Mouse (Mus musculus): ENCODE results near the gene Tmed4. TPM values are rescaled to one million over a fixed set of nuclear protein-coding genes. Genes with fewer than 3 reads are reported as not detected.

Gene Tmed4
- polyA plus RNA-seq, 1 experiment, result 33.8 TPM

GRCm38 (mm10) chr11:6252824-6253223, 21.8 kb downstream of the Tmed4 start:
- no peak for TF ChIP-seq FLI1 (IDR thresholded peaks at IDR 0.05; ENCODE audit: low read length)
- TF ChIP-seq GATA1 (IDR thresholded peaks at IDR 0.05; ENCODE audit: borderline replicate concordance, low read length), result no peak
- no peak overlapping the region for H3K4me3 ChIP-seq (replicated peaks)
- H3K27me3 ChIP-seq (replicated peaks), result peaks cover 12% of the 10 kb centered on the region
- peaks cover 14% of the 10 kb centered on the region for H3K36me3 ChIP-seq (replicated peaks; ENCODE audit: low read length)
- no peaks in the 10 kb centered on the region for H3K9me3 ChIP-seq
- H3K4me1 ChIP-seq, result peaks cover 6% of the 10 kb centered on the region; the same call in 1 of the 2 replicates

- no peak for TF ChIP-seq FLI1 (IDR thresholded peaks at IDR 0.05; ENCODE audit: low read length)
- TF ChIP-seq GATA1 (IDR thresholded peaks at IDR 0.05; ENCODE audit: borderline replicate concordance, low read length), result no peak
- peaks cover 12% of the 10 kb centered on the region for H3K27me3 ChIP-seq (replicated peaks)
Measured at GRCm38 (mm10) chr11:6252248-6252647, 22.4 kb downstream of the Tmed4 start.

GRCm38 (mm10) chr11:6244707-6245106, 30.0 kb downstream of the Tmed4 start:
- Histone ChIP-seq H3K36me3 (replicated peaks; ENCODE audit: low read length) (no peaks in the 10 kb centered on the region), H3K4me1 (no peaks in the 10 kb centered on the region), H3K27me3 (replicated peaks) (no peaks in the 10 kb centered on the region), H3K9me3 (peaks cover 19% of the 10 kb centered on the region), H3K4me3 (replicated peaks) (no peak overlapping the region)
- TF ChIP-seq FLI1 (IDR thresholded peaks at IDR 0.05; ENCODE audit: low read length) (no peak), GATA1 (IDR thresholded peaks at IDR 0.05; ENCODE audit: borderline replicate concordance, low read length) (no peak)

More at GRCm38 (mm10) chr11:6252248-6252647, 22.4 kb downstream of the Tmed4 start:
- Histone ChIP-seq H3K9me3 (no peaks in the 10 kb centered on the region), H3K4me3 (replicated peaks) (no peak overlapping the region), H3K4me1 (peaks cover 6% of the 10 kb centered on the region; the same call in 1 of the 2 replicates), H3K36me3 (replicated peaks; ENCODE audit: low read length) (peaks cover 9% of the 10 kb centered on the region)

GRCm38 (mm10) chr11:6233025-6233424, 41.6 kb downstream of the Tmed4 start:
- Histone ChIP-seq H3K9me3 (peaks cover 31% of the 10 kb centered on the region), H3K27me3 (replicated peaks) (peaks cover 12% of the 10 kb centered on the region), H3K4me3 (replicated peaks) (no peak overlapping the region), H3K36me3 (replicated peaks; ENCODE audit: low read length) (no peaks in the 10 kb centered on the region), H3K4me1 (no peaks in the 10 kb centered on the region; the same call in 1 of the 2 replicates)
- TF ChIP-seq GATA1 (IDR thresholded peaks at IDR 0.05; ENCODE audit: borderline replicate concordance, low read length), result no peak

GRCm38 (mm10) chr11:6230012-6230411, 44.7 kb downstream of the Tmed4 start, which contains the start of gene Npc1l1:
Gene Npc1l1, minus strand, starts transcription at chr11:6230143.
- TF ChIP-seq FLI1 (IDR thresholded peaks at IDR 0.05; ENCODE audit: low read length) (no peak), GATA1 (IDR thresholded peaks at IDR 0.05; ENCODE audit: borderline replicate concordance, low read length) (no peak)
- H3K4me1 ChIP-seq, result peaks cover 5% of the 10 kb centered on the region
- H3K27me3 ChIP-seq (replicated peaks), result peaks cover 37% of the 10 kb centered on the region

GRCm38 (mm10) chr11:6224541-6225229, 50.0 kb downstream of the Tmed4 start:
- Histone ChIP-seq H3K4me3 (replicated peaks) (no peak overlapping the region), H3K36me3 (replicated peaks; ENCODE audit: low read length) (no peaks in the 10 kb centered on the region), H3K4me1 (peaks cover 5% of the 10 kb centered on the region), H3K27me3 (replicated peaks) (peaks cover 55% of the 10 kb centered on the region), H3K9me3 (no peaks in the 10 kb centered on the region)
- TF ChIP-seq GATA1 (IDR thresholded peaks at IDR 0.05; ENCODE audit: borderline replicate concordance, low read length), result no peak
- no peak for TF ChIP-seq FLI1 (IDR thresholded peaks at IDR 0.05; ENCODE audit: low read length)

More at GRCm38 (mm10) chr11:6230012-6230411, 44.7 kb downstream of the Tmed4 start, which contains the start of gene Npc1l1:
- Histone ChIP-seq H3K9me3 (peaks cover 12% of the 10 kb centered on the region), H3K4me3 (replicated peaks) (no peak within 1 kb of the TSS), H3K36me3 (replicated peaks; ENCODE audit: low read length) (no peaks in the 10 kb centered on the region)

- H3K4me3 ChIP-seq (replicated peaks), result no peak overlapping the region
- H3K9me3 ChIP-seq, result no peaks in the 10 kb centered on the region
- no peaks in the 10 kb centered on the region for H3K36me3 ChIP-seq (replicated peaks; ENCODE audit: low read length)
- TF ChIP-seq FLI1 (IDR thresholded peaks at IDR 0.05; ENCODE audit: low read length), result no peak
- no peak for TF ChIP-seq GATA1 (IDR thresholded peaks at IDR 0.05; ENCODE audit: borderline replicate concordance, low read length)
- peaks cover 8% of the 10 kb centered on the region for H3K4me1 ChIP-seq
- peaks cover 55% of the 10 kb centered on the region for H3K27me3 ChIP-seq (replicated peaks)
Measured at GRCm38 (mm10) chr11:6222187-6222586, 52.5 kb downstream of the Tmed4 start.

Other genes starting within 250 kb of the Tmed4 start
- 0.11 TPM in 1 of 2 replicates, not detected in the other for gene Camk2b, start 208.5 kb downstream of the Tmed4 start, polyA plus RNA-seq (2012; ENCODE audit: insufficient read depth, low replicate concordance)
- not detected in 2 replicates for gene A730071L15Rik, start 74.8 kb downstream of the Tmed4 start, polyA plus RNA-seq (2012; ENCODE audit: insufficient read depth, low replicate concordance)
- gene Nudcd3, start 74.5 kb downstream of the Tmed4 start, polyA plus RNA-seq (2012; ENCODE audit: insufficient read depth, low replicate concordance), result 7.9 and 9.9 TPM in 2 replicates
- gene Npc1l1, start 44.7 kb downstream of the Tmed4 start, polyA plus RNA-seq (2012; ENCODE audit: insufficient read depth, low replicate concordance), result not detected in 2 replicates
- gene Ddx56, start 7.1 kb downstream of the Tmed4 start, polyA plus RNA-seq (2012; ENCODE audit: insufficient read depth, low replicate concordance), result 6.2 and 7.6 TPM in 2 replicates
- 19.3 and 34.8 TPM in 2 replicates for gene Ogdh, start 16.8 kb upstream of the Tmed4 start, polyA plus RNA-seq (2012; ENCODE audit: insufficient read depth, low replicate concordance)
- 225 and 608 TPM in 2 replicates for gene Zmiz2, start 114.2 kb upstream of the Tmed4 start, polyA plus RNA-seq (2012; ENCODE audit: insufficient read depth, low replicate concordance)
- 18.2 and 172 TPM in 2 replicates for gene Ppia, start 140.6 kb upstream of the Tmed4 start, polyA plus RNA-seq (2012; ENCODE audit: insufficient read depth, low replicate concordance)
- gene H2afv, start 169.6 kb upstream of the Tmed4 start, polyA plus RNA-seq (2012; ENCODE audit: insufficient read depth, low replicate concordance), result 23.2 and 32.7 TPM in 2 replicates
- gene Purb, start 201.0 kb upstream of the Tmed4 start, polyA plus RNA-seq (2012; ENCODE audit: insufficient read depth, low replicate concordance), result 8.7 and 12.9 TPM in 2 replicates
- gene Myo1g, start 246.1 kb upstream of the Tmed4 start, polyA plus RNA-seq (2012; ENCODE audit: insufficient read depth, low replicate concordance), result 28.0 and 34.2 TPM in 2 replicates

Measured in megakaryocyte, embryonic 14.5 days (primary cell).